Mouse (Mus musculus) liver, embryonic 14.5 days (tissue): Measurements from ENCODE around the gene Ccdc39.

Experiments used
- CTCF ChIP-seq: IDR thresholded peaks from 2 replicates; pipeline ENCODE4 v1.5.1; 2016; ENCODE audit warnings: antibody characterized with exemption, low read depth, control low read depth
- EP300 ChIP-seq: IDR thresholded peaks from 2 replicates; pipeline ENCODE4 v1.6.1; 2016; ENCODE audit warnings: antibody characterized with exemption, low read depth

DNA sequence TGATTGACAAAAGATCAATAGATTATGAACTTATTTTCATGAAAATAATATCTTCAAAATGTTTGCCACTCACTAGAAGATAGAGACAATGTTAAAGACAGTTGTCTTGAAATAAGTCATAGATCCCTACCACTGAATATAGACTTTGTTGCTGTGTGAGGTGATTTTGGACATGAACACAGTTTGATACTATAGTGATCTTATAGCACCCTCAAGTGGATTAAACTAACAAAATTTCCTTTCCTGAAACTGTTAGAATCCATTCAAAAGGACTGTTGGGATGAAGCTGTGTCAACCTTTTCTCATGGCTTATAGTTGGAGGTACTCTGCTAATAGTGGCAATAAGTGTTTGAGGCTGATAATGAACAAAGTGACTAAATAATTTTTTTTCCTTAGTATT is 53.1 kb downstream of the Ccdc39 start:
- TF ChIP-seq EP300 (no peak), CTCF (no peak)
